Mouse (Mus musculus) macrophage (primary cell): ENCODE data around the gene Jag2. TPM values are rescaled to one million over a fixed set of nuclear protein-coding genes. Genes with fewer than 3 reads are reported as not detected.

Experiments
- H3K27ac ChIP-seq: fragments of 350-480 bp; formaldehyde crosslinking; 2 replicates; pipeline ENCODE4 v1.9.0; 2021
- H3K36me3 ChIP-seq: fragments of 350-480 bp; formaldehyde crosslinking; 2 replicates; pipeline ENCODE4 v1.9.0; 2021; ENCODE audit errors: inconsistent target
- H3K4me3 ChIP-seq: fragments of 350-480 bp; formaldehyde crosslinking; 2 replicates; pipeline ENCODE4 v1.9.0; 2021; ENCODE audit errors: inconsistent target
- H3K79me2 ChIP-seq: fragments of 350-480 bp; formaldehyde crosslinking; 2 replicates; pipeline ENCODE4 v1.9.0; 2021; ENCODE audit errors: inconsistent target
- WGBS: methylation state at CpG from one replicate; pipeline ENCODE4 v1.1.7; 2026; ENCODE audit warnings: inconsistent platforms; ENCODE audit not compliant: missing documents; 5-methylcytosine and 5-hydroxymethylcytosine counted together
- polyA plus RNA-seq: library from polyadenylated mRNA; stranded (reverse); fragments of 250-400 nt; gene quantifications from 3 replicates; pipeline ENCODE4 v1.2.4, GENCODE M21; 2018; ENCODE audit warnings: inconsistent platforms

Gene Jag2
- polyA plus RNA-seq, 1 experiment from 2014 or later: 0.14 TPM

DNA sequence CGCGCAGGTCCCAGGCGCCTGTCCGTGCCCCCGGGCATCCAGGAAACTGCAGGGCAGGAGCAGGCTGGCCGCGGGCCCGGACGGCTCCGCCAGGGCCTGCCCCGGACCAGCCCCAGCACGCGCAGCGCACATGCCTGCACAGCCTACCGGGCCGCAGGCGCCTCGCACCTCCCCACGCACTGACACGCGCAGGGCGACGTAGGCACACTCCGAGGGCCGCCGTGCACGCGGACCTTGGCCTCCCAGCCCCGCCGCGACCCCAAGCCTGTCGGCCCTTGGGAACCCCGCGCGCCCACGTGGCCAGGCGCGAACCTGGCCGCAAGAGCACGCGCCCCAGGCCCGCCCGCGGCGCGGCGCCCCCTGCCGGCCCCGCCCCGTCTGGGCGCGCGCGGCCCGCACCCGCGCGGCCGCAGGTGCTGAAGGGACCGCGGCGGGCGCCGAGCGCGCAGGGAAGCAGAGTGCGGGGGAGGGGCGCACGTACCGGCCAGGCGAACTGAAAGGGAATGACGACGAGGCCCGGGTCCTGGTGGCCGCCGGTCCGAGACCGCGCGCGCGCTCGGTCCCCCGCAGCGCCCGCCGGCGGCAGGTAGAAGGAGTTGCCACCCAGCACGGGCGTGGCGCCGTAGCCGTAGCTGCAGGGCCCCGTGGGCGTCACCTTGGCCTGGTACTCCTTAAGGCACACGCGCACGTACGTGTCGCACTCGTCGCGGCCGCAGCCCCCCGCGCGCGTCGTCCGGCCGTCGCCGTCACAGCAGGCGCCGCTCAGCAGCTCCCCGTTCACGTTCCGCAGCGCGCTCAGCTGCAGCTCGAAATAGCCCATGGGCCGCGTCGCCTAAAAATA lies 955 bp downstream of the Jag2 start:
- no peak overlapping the region for H3K4me3 ChIP-seq
- no peak overlapping the region for H3K27ac ChIP-seq
- H3K79me2 ChIP-seq: no peaks in the 10 kb centered on the region
- H3K36me3 ChIP-seq: no peaks in the 10 kb centered on the region
- 3% methylated on average over 71 of the region's 124 CpGs for WGBS

DNA sequence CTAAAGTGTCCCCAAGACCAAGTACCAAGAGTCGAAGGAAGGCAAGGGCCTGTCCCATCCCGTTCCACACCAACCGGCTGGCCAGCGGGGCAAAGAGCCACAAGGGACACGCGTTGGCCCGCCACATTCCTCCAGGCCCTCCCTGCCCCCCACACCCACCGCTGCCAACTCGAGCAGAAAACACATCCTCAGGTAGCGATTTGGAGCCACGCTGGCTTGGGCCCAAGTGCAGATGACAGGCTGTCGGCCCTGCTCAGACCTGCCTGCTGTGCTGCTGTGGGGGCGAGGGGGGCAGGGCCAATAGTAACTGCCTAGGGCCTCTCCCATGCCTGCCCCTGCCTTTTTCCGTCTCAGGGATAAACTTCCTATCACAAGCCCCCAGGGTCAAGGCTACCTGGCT lies 2.3 kb downstream of the Jag2 start:
- Histone ChIP-seq H3K36me3 (no peaks in the 10 kb centered on the region), H3K27ac (no peak overlapping the region), H3K79me2 (no peaks in the 10 kb centered on the region), H3K4me3 (no peak overlapping the region)
- 86% methylated on average over 14 of the region's 14 CpGs for WGBS

DNA sequence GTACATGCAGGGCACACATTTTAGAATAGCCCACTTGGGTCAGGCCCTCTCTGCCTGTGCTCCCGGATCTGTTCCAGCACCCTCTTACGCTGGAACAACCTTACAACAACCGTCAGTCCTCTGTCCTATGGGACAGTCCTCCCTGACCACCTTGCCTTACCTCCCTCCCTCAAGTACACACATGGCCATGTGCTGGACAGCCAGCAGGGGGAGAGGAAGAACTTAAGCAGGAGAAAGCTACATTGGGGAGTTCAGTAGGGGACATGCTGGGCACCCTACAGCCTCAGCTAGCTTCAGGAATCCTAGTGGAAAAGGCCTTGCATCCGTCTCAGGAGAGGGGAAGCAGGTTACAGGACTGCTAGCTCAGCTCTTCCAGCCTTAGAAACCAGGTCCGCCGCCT lies 3.6 kb downstream of the Jag2 start:
- no peaks in the 10 kb centered on the region for H3K36me3 ChIP-seq
- no peaks in the 10 kb centered on the region for H3K79me2 ChIP-seq
- no peak overlapping the region for H3K27ac ChIP-seq
- 94% methylated on average over 4 of the region's 6 CpGs for WGBS
- H3K4me3 ChIP-seq: no peak overlapping the region

DNA sequence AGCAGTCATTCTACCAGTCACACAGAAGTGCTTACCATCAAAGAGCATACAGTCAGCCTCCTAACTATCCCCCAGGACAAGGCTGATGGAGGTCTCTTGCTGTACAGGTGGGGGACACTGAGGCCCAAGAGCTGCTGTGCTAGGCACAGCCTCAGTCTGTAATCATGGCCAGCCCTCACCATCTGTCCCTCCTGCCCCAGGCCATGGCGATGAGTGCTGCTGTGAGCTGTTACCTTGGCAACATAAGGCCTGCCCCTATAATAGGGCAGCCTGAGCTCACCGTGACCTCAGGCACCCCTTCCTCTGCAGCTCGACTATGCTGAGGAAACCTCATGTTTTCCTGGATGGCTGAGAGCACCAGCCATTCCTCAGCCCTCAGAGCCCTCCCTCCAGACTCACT lies 7.0 kb downstream of the Jag2 start:
- Histone ChIP-seq H3K27ac (no peak overlapping the region), H3K79me2 (no peaks in the 10 kb centered on the region), H3K4me3 (no peak overlapping the region), H3K36me3 (no peaks in the 10 kb centered on the region)
- WGBS: 64% methylated on average over 3 of the region's 3 CpGs

DNA sequence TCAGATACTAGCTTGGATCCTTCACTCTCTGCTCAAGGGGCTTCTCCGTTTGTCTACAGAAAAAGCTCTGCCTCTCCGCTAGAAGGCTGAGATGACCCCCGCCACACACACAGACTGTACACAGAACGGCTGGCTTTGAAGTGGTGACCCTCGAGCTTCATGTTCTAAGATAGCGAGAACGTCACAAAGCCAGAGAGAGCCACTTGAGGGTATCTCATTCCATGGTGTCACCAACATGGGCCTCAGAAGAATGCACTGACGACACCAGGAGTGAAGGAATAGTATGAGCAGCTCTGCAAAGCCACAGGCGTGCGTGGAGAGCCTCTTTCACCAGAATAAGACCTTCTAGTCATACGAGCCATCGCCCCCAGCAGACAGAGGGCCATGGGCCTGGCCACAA lies 8.1 kb downstream of the Jag2 start:
- no peak overlapping the region for H3K27ac ChIP-seq
- no peaks in the 10 kb centered on the region for H3K36me3 ChIP-seq
- no peaks in the 10 kb centered on the region for H3K79me2 ChIP-seq
- 96% methylated on average over 12 of the region's 12 CpGs for WGBS
- no peak overlapping the region for H3K4me3 ChIP-seq

DNA sequence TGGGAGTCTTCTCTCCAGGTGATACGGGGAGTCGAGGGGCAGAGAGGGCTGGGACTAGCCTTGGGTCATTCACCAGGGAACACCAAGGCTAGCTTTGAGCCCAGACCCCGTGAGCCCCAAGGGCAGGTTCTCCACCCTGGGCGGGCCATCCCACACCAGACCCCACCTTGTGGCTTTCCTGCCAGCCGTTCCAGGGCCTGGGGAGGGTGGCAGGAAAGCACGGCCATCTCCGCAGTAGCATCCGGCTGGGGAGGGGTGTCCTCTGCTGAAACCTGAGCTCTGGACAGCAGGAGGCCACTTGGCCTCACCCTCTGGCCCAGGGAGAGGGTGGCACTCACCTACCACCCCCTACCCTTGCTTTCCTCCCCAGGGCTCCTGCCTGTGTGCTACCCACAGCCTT lies 11.7 kb downstream of the Jag2 start:
- Histone ChIP-seq H3K4me3 (no peak overlapping the region), H3K27ac (no peak overlapping the region), H3K79me2 (no peaks in the 10 kb centered on the region), H3K36me3 (no peaks in the 10 kb centered on the region)
- WGBS: 34% methylated on average over 8 of the region's 8 CpGs

DNA sequence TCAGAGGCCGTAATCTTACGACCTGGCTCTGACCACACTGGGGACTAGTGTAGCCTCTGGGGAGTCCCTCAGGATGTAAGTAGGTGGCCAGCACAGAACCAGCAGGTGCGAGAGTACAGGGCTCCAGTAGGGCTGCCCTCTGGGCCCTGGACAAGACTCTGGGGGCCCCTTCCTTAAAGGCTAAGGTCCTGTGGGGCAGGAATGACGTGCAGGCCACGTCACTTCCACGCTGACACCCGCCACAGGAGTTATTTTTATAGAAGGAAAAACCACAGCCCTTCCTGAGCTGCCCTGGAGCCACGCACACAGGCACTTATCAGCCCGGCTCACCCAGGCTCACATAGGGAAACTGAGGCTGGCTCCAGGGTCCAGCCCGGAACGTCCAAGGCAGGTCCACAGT lies 12.1 kb downstream of the Jag2 start:
- Histone ChIP-seq H3K4me3 (no peak overlapping the region), H3K79me2 (no peaks in the 10 kb centered on the region), H3K27ac (no peak overlapping the region), H3K36me3 (no peaks in the 10 kb centered on the region)
- 19% methylated on average over 11 of the region's 11 CpGs for WGBS

DNA sequence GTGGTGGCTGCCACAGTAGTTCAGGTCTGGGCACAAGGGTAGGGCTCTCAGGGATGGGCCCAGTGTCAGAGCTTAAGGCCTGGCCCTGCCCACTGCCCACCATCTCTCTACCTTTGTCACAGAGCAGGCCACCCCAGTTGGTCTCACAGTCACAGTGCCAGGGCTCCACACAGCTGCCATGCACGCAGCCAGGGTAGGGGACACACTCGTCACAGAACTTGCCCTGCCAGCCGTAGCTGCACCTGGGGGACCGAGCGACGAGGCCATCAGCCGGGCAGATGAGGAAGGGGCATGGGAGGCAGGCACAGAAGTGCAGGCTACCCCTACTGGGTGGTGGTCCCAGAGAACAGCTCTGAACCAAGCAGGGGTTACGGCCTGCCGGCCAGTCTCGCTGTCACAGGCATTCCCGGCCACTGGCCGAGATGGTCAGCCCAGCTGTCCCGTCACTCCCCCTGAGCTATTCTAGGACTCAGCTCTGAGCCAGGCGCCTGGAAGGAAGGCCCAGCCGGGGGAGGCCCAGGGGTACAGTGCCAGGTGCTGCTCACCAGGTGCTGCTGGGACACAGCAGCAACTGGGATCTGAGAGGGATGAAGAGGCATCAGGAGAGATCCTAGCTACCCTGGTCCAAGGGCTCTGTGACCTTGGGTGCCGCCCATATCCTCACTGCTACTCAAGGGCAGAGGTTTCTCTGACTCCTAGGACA lies 12.7 kb downstream of the Jag2 start:
- Histone ChIP-seq H3K36me3 (no peaks in the 10 kb centered on the region), H3K27ac (no peak overlapping the region), H3K4me3 (no peak overlapping the region), H3K79me2 (no peaks in the 10 kb centered on the region)
- WGBS: 96% methylated on average over 15 of the region's 16 CpGs

DNA sequence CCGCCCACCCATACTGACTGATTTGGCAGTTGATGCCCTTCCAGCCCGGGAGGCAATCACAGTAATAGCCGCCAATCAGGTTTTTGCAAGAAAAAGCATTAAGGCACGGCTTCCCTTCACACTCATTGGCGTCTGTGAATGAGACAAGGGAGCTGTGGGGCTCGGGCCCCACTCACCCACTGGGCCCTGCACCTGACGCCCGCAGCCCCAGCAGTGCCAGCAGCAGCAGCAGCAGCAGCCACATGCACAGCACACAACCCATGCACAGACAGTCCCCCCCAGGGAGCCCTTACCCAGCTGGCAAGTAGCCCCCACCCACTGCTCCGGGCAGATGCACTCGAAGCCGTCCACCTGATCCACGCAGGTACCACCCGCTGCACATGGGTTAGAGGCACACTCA lies 14.0 kb downstream of the Jag2 start:
- no peaks in the 10 kb centered on the region for H3K79me2 ChIP-seq
- no peak overlapping the region for H3K4me3 ChIP-seq
- no peak overlapping the region for H3K27ac ChIP-seq
- WGBS: 91% methylated on average over 13 of the region's 13 CpGs
- no peaks in the 10 kb centered on the region for H3K36me3 ChIP-seq

DNA sequence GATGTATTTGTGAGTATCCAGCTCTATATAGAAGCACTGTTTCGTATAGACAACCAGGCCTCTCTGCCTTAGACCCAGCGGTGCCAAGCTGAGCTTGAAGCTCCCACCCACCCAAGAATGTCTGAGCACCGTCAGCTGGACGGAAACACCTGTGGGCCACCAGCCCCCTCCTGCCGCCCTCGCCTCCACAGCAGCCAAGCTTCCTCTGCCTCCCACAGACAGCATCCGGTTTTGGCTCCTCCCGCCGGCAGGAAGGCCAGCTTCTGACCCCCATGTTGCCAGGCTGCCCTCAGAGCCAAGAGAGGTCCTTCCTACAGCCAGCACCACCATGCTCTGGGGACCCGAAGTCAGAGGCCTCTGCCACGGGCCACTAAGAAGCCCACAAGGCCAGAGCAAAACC lies 15.0 kb downstream of the Jag2 start:
- Histone ChIP-seq H3K4me3 (no peak overlapping the region), H3K36me3 (no peaks in the 10 kb centered on the region), H3K79me2 (no peaks in the 10 kb centered on the region), H3K27ac (no peak overlapping the region)
- WGBS: 68% methylated on average over 11 of the region's 11 CpGs

DNA sequence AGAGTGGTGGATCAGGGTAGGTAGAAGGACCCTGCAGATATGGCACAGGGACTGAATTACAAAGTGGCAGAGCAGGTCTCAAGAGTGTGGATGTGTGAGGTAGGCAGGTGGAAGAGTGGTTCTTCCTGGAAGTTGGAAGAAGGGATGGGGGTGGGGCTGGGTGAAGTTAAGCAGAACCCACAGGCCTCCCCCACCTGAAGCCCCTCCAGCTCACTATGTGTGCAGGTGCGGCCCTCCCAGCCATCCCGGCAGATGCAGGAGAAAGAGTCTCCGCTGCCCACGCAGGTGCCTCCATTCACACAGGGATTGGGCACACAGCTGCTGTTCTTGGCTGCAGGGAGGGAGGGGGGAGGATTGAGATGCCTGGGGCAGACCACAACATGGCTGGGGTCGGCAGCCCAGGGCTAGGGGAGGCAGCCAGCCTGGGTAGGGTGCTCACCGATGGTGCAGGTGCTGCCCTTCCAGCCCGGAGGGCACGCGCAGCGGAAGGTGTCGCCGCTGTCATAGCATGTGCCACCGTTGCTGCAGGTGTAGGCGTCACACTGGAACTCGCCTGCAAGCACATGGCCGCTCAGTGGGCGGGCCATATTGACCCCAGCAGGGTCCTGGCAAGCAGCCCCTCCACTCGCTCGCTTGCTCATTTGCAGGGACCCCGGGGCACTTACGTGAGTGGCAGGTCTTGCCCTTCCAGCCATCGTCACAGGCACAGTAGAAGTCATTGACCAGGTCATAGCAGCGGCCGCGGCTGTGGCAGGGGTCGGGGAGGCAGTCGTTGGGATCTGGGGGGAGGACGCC lies 16.4 kb downstream of the Jag2 start:
- 94% methylated on average over 28 of the region's 28 CpGs for WGBS
- Histone ChIP-seq H3K4me3 (no peak overlapping the region), H3K79me2 (no peaks in the 10 kb centered on the region), H3K27ac (no peak overlapping the region), H3K36me3 (no peaks in the 10 kb centered on the region)

DNA sequence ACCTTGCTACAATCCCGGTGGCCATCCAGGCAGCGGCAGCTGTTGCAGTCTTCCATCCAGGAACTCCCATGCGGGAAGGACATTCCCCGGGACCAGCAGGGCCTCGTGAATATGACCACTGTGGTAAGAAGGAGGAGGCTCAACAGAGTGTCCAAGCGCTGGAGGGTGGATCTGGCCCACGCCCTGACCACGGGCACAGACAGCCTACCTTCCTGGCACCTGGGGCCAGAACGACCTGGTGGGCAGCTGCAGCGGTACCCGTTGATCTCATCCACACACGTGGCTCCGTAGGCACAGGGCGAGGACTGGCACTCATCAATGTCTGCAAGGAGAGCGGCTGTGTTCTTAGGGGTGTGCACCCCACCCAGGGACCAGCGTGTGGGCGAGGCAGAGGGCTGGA lies 17.9 kb downstream of the Jag2 start:
- Histone ChIP-seq H3K36me3 (no peaks in the 10 kb centered on the region), H3K27ac (no peak overlapping the region), H3K79me2 (no peaks in the 10 kb centered on the region), H3K4me3 (no peak overlapping the region)
- WGBS: 94% methylated on average over 17 of the region's 17 CpGs

DNA sequence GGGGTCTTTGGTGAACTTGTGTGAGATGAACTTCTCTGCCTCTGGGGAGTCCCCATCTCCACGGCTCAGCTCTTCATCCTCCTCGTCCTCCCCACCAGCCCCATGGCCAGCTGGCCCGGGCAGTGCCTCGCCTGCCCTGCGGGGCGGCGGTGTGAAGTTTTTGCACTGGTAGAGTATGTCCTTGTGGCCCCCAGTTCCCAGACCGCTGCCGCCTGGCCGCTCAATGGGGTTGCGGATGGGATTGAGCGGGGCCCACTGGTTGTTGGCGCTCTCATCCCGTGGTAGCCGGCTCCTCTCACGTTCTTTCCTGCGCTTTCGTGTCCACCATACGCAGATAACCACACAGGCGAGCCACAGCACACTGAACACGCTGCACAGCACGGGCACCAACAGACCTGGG lies 20.6 kb downstream of the Jag2 start:
- Histone ChIP-seq H3K79me2 (no peaks in the 10 kb centered on the region), H3K4me3 (no peak overlapping the region), H3K36me3 (no peaks in the 10 kb centered on the region), H3K27ac (no peak overlapping the region)
- 94% methylated on average over 22 of the region's 22 CpGs for WGBS

DNA sequence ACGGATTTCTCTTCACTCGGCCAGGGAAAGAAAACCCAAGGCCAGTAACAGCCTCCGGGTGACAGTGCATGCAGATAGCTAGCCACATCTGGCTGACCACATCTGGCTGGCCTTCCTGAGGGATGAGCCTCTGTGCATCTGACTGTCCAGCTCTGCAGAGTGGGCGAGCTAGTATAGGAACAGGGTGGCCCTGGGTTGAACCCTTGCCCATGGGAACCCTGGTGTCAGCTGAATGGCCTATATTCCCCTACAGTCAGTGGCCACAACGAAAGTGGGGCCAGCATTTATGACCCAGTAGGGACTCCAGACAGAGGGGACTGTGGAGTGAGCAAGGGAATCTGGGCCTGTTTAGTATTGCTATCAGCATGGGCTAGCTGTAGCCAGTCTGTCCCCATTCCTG lies 24.6 kb downstream of the Jag2 start:
- Histone ChIP-seq H3K36me3 (no peaks in the 10 kb centered on the region), H3K27ac (no peak overlapping the region), H3K79me2 (no peaks in the 10 kb centered on the region), H3K4me3 (no peak overlapping the region)
- 90% methylated on average over 5 of the region's 5 CpGs for WGBS

DNA sequence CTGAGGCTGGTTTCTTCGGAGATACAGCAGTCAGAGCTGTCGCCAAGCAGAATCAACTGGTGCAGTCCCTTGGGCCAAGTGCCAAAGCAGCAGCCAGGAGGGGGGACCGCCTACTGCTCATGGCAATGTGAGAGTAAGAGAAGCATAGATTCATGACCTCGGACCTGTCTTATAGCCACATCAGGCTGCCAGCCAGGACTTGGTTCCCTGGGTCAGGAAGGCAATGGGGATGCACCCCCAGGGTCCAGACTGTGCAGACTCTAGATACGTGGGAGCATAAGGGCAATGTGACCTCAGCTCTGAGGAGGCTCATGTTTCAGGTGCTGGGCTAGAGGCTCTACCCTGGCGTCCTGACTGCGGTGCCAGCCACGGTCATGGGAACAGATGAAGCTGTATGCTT lies 25.6 kb downstream of the Jag2 start:
- no peak overlapping the region for H3K27ac ChIP-seq
- no peak overlapping the region for H3K4me3 ChIP-seq
- WGBS: 89% methylated on average over 8 of the region's 8 CpGs
- H3K36me3 ChIP-seq: no peaks in the 10 kb centered on the region
- no peaks in the 10 kb centered on the region for H3K79me2 ChIP-seq
